Mouse (Mus musculus) MEL (cell line): ENCODE data around the gene Gm2888.
"Not testable (repeated sequence)": the region's sequence is repeated elsewhere in the genome, so short reads cannot be mapped to it uniquely, and the experiment has no call there.

Experiments
- CTCF ChIP-seq, 3 experiments: IDR thresholded peaks in 2 of 3; conservative IDR thresholded peaks in 1 of 3; 2 replicates each; pipeline ENCODE4 v1.5.1; 2011 to 2012; ENCODE audit warnings: low read length in 3 of 3, low read depth in 2 of 3, mild to moderate bottlenecking in 2 of 3, improper control_type of control experiment in 1 of 3, inconsistent platforms in 1 of 3, mixed read lengths in 1 of 3, moderate library complexity in 1 of 3; ENCODE audit not compliant: control insufficient read depth in 1 of 3, insufficient read depth in 1 of 3, poor library complexity in 1 of 3, severe bottlenecking in 1 of 3
- E2F4 ChIP-seq: IDR thresholded peaks from 2 replicates; pipeline ENCODE4 v1.6.1; 2011; ENCODE audit warnings: low read depth, low read length, improper control_type of control experiment, borderline replicate concordance
- EP300 ChIP-seq, 2 experiments: IDR thresholded peaks; 2 replicates each; pipeline ENCODE4 v1.6.1; 2011; ENCODE audit warnings: improper control_type of control experiment in 2 of 2, low read length in 2 of 2, low read depth in 1 of 2, mild to moderate bottlenecking in 1 of 2
- GABPA ChIP-seq: IDR thresholded peaks from 2 replicates; pipeline ENCODE4 v1.6.1; 2012; ENCODE audit warnings: low read depth, mild to moderate bottlenecking, inconsistent platforms, low read length, improper control_type of control experiment, moderate library complexity
- MAFK ChIP-seq: IDR thresholded peaks from 2 replicates; pipeline ENCODE4 v1.6.1; 2011; ENCODE audit warnings: low read depth, mild to moderate bottlenecking, low read length, improper control_type of control experiment, borderline replicate concordance
- NRF1 ChIP-seq: IDR thresholded peaks from 2 replicates; pipeline ENCODE4 v1.6.1; 2014; ENCODE audit warnings: low read depth, mild to moderate bottlenecking, inconsistent platforms, low read length, improper control_type of control experiment, moderate library complexity; ENCODE audit not compliant: poor library complexity, insufficient read depth, severe bottlenecking
- POLR2A ChIP-seq, 2 experiments: IDR thresholded peaks; 2 replicates each; pipeline ENCODE4 v1.6.1; 2011 to 2012; ENCODE audit warnings: low read length in 2 of 2, mild to moderate bottlenecking in 2 of 2, control low read depth in 1 of 2, improper control_type of control experiment in 1 of 2, low read depth in 1 of 2, moderate library complexity in 1 of 2; ENCODE audit not compliant: control insufficient read depth in 1 of 2, insufficient read depth in 1 of 2, poor library complexity in 1 of 2
- RAD21 ChIP-seq: IDR thresholded peaks from 2 replicates; pipeline ENCODE4 v1.6.1; 2011; ENCODE audit warnings: mild to moderate bottlenecking, low read depth, low read length, improper control_type of control experiment
- SIN3A ChIP-seq: IDR thresholded peaks from 2 replicates; pipeline ENCODE4 v1.6.1; 2012; ENCODE audit warnings: low read length, improper control_type of control experiment, inconsistent platforms
- TAL1 ChIP-seq: IDR thresholded peaks from 2 replicates; pipeline ENCODE4 v1.6.1; 2012; ENCODE audit warnings: mild to moderate bottlenecking, inconsistent platforms, low read length, moderate library complexity, mixed read lengths
- TCF12 ChIP-seq: IDR thresholded peaks from 2 replicates; pipeline ENCODE4 v1.6.1; 2014; ENCODE audit warnings: low read depth, mild to moderate bottlenecking, inconsistent platforms, low read length, improper control_type of control experiment, moderate library complexity
- UBTF ChIP-seq: IDR thresholded peaks from 2 replicates; pipeline ENCODE4 v1.6.1; 2012; ENCODE audit warnings: low read depth, mild to moderate bottlenecking, inconsistent platforms, low read length, improper control_type of control experiment, moderate library complexity, borderline replicate concordance; ENCODE audit not compliant: insufficient read depth
- USF1 ChIP-seq: IDR thresholded peaks from 2 replicates; pipeline ENCODE4 v1.6.1; 2014; ENCODE audit warnings: low read depth, mild to moderate bottlenecking, inconsistent platforms, low read length, improper control_type of control experiment, moderate library complexity

GRCm38 (mm10) chr14:3048727-3049512, 19.1 kb downstream of the Gm2888 start, which contains the start of gene Gm2897:
- TF ChIP-seq E2F4; POLR2A (IDR thresholded peaks at IDR 0.05; ENCODE audit: control insufficient read depth in 1 of 2, insufficient read depth in 1 of 2, low read depth in 1 of 2, low read length in 2 of 2, poor library complexity in 1 of 2); CTCF (IDR thresholded peaks at IDR 0.05 in 2 of 3, conservative IDR thresholded peaks at IDR 0.05 in 1 of 3; ENCODE audit: control insufficient read depth in 1 of 3, insufficient read depth in 1 of 3, low read depth in 2 of 3, low read length in 3 of 3, poor library complexity in 1 of 3, severe bottlenecking in 1 of 3); TAL1; TCF12; USF1; EP300 (IDR thresholded peaks at IDR 0.05; ENCODE audit: low read depth in 1 of 2, low read length in 2 of 2); NRF1; MAFK; SIN3A; RAD21; GABPA; UBTF: not testable (repeated sequence)
